Mouse (Mus musculus) brown adipose tissue, adult 24 weeks (tissue): ENCODE results near the gene Wdr41. TPM values are rescaled to one million over a fixed set of nuclear protein-coding genes. Genes with fewer than 3 reads are reported as not detected.

Source experiments
- H3K27ac ChIP-seq: fragments of 200-500 bp; replicated peaks from 2 replicates; pipeline ENCODE4 v1.5.1; 2012; ENCODE audit warnings: low read depth, mild to moderate bottlenecking, low read length
- H3K4me1 ChIP-seq: fragments of 200-500 bp; 2 replicates; pipeline ENCODE4 v1.6.1; 2012; ENCODE audit warnings: low read length, mixed read lengths; ENCODE audit not compliant: control insufficient read depth, insufficient read depth, insufficient read length
- H3K4me3 ChIP-seq: fragments of 200-500 bp; 2 replicates; pipeline ENCODE4 v1.5.1; 2012; ENCODE audit warnings: low read depth, mild to moderate bottlenecking, low read length, moderate library complexity; ENCODE audit not compliant: insufficient read depth
- polyA plus RNA-seq: library from polyadenylated mRNA; stranded (reverse); fragments of >200 nt; gene quantifications from 2 replicates; pipeline ENCODE4 v1.2.4, GENCODE M21; 2012; ENCODE audit not compliant: missing spikeins, insufficient read depth, insufficient read length

The Wdr41 gene
- polyA plus RNA-seq, 1 experiment, result 17.2 TPM

GRCm38 (mm10) chr13:95058885-95059284 lies 82.7 kb downstream of the Wdr41 start:
- H3K27ac ChIP-seq, result no peak overlapping the region
- no peaks in the 10 kb centered on the region for H3K4me1 ChIP-seq
- H3K4me3 ChIP-seq, result no peak overlapping the region

DNA sequence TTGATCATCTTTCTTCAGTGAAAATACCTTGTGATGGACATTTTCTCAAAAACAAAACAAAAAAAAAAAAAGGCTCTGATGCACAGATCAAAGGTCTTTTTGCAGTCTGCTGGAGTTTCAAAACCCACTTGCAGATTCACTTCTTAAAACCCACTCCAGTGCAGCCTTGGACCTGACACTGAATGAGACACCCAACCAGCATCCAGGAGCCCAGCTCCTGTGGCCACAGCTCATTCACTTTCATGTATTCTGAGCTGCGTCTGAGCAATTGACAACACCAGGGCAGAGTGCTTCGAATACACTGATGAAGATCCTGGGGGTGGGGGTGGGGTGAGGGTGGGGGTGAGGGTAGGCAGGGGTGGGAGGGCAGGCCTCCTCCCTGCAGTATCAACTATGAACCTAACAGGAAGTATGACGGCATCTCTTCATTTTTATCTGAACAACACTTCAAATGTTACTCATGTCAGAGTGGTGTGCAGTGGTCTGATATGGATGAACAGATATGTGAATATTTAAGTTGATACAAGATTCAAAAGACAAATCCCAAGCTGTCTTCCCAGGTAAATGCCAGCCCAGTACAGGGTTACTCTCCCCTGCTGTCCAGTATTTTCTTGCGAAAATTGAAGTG lies 87.4 kb downstream of the Wdr41 start:
- Histone ChIP-seq H3K27ac (no peak overlapping the region), H3K4me3 (no peak overlapping the region), H3K4me1 (no peaks in the 10 kb centered on the region)

DNA sequence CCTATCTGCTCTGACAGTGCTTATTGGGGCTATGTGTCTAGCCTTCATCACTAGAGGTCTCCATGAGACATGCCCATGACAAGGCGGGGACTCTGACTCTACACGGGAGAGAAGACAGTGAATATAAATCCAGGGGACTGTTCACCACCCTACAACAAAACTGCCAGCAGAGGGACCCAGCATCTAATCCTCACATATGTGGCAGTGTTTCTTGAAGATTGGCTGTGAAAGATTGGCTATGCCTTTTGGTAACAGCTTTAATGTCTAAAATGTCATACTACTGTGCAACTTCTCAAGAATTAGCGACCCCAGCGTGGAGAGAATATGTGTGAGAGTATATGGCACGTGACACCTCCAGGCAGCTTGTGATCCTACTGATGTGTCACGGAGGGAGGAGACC lies 91.7 kb downstream of the Wdr41 start:
- Histone ChIP-seq H3K27ac (no peak overlapping the region), H3K4me1 (no peaks in the 10 kb centered on the region)

DNA sequence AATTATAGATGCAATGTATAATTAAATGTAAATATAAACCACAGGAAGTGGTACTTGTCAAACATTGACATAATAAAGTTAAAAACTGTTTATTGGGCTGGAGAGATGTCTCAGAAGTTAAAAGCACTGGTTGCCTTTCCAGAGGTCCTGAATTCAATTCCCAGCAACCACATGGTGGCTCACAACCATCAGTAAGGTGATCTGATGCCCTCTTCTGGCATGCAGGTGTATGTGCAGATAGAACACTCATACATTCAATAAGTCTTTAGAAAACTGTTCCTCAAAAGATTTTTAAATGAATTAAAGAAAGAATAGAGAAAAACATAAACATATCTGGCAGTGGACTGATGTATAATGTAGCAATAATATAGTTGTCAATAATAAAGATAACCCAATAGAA lies 94.1 kb downstream of the Wdr41 start:
- no peak overlapping the region for H3K4me3 ChIP-seq
- H3K4me1 ChIP-seq, result no peaks in the 10 kb centered on the region
- H3K27ac ChIP-seq, result no peak overlapping the region

More for the DNA sequence above, 91.7 kb downstream of the Wdr41 start:
- H3K4me3 ChIP-seq, result no peak overlapping the region

Other genes starting within 250 kb of the Wdr41 start
- gene Tbca, start 187.4 kb upstream of the Wdr41 start, polyA plus RNA-seq, result 320 and 441 TPM in 2 replicates
- gene Otp, start 100.7 kb upstream of the Wdr41 start, polyA plus RNA-seq, result not detected in 2 replicates